Mouse (Mus musculus) gastrocnemius, postnatal 10 days (tissue): Measurements from ENCODE around the gene Olfr1128. TPM values are rescaled to one million over a fixed set of nuclear protein-coding genes. Genes with fewer than 3 reads are reported as not detected.
"Not testable (repeated sequence)": the region's sequence is repeated elsewhere in the genome, so short reads cannot be mapped to it uniquely, and the experiment has no call there.

Experiments used
- DNase-seq: peaks from one replicate; pipeline ENCODE4 v3.0.0; 2021; ENCODE audit warnings: mixed read lengths
- long read RNA-seq, 2 experiments: library from polyadenylated mRNA; stranded (forward); transcript quantifications; one replicate each; pipeline ENCODE4 v2.0.0; 2021
- total RNA-seq, 2 experiments: library from RNA; stranded (reverse); gene quantifications; 2 replicates each; pipeline ENCODE4 v1.2.3; 2021

Gene Olfr1128
- total RNA-seq = not detected
- long read RNA-seq, experiment 1 = 0 reads
- long read RNA-seq, experiment 2 = 0 reads

- DNase-seq = no peak
Measured at GRCm38 (mm10) chr2:87545442-87545841, at the start of gene Olfr1128. Gene Olfr1128 (minus strand): TSS chr2:87545542.

DNA sequence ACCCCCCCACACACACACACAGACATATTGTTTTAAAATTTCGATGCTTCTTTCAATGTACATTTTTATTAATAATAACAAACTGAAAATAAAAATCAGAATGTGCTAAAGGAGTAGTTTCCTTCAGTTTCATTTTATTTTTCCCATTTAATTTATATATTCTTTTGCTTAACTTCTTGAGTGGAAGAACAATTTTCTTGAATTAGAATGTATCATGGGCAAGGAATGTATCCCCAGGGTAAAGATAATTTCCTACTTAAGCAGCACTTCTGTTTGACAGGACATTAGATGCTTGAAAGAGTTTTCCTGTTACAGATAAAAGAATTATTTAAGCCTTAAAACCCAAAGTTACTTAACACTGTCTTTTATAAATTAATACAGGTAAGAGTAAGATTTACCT, 28.3 kb upstream of the Olfr1128 start, which contains the start of gene Olfr1129:
Olfr1129 (plus strand) TSS at position 301 of the 400 bp plus-strand sequence.
- DNase-seq = not testable (repeated sequence)

- DNase-seq = no peak
Measured at GRCm38 (mm10) chr2:87534826-87535225, 10.5 kb downstream of the Olfr1128 start.

DNA sequence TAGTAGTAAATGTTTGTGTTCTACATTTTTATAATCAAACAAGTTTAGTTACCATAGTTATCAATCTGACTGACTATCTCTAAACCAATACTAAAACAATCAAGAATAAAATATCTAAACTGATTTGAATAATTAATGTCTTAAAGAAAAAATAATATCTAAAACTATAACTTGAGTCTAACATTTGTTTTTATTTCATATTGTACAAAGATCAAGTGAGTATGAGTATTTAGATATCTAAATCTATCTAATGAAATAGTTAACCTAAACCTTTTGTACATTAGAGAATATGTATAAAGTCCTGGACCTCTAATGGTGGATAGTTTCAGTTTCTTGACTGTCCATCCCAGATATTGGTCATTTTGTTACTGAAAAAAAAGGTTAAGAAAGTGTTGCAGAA, 13.8 kb downstream of the Olfr1128 start, which contains the start of gene Olfr153:
Olfr153 (plus strand) TSS at position 301 of the 400 bp plus-strand sequence.
- no peak for DNase-seq

DNA sequence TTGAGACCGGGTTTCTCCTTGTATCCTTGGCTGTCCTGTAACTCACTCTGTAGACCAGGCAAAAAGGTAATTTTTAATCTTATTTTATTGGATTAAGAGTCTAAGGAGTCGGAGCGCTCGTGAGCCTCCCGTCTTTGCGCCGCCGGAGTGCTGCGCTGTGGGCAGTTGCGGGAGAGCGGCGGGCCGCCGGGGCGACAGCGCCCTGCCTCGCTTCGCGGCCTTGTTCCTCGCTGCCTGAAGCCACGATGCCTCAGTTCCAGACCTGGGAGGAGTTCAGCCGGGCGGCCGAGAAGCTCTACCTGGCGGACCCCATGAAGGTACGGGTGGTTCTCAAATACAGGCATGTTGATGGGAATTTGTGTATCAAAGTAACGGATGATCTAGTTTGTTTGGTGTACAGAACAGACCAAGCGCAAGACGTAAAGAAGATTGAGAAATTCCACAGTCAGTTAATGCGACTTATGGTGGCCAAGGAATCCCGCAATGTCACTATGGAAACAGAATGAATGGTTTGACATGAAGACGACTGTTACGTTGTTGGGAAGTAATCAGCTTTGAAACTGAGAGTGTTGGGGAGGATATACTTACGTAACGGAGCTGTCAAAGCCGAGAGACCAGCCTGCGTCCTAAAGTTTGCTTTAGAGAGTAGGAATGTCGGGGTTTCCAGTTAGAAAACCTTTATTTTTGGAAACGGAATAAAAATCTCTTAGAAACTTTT, 19.3 kb downstream of the Olfr1128 start:
- not testable (repeated sequence) for DNase-seq

DNA sequence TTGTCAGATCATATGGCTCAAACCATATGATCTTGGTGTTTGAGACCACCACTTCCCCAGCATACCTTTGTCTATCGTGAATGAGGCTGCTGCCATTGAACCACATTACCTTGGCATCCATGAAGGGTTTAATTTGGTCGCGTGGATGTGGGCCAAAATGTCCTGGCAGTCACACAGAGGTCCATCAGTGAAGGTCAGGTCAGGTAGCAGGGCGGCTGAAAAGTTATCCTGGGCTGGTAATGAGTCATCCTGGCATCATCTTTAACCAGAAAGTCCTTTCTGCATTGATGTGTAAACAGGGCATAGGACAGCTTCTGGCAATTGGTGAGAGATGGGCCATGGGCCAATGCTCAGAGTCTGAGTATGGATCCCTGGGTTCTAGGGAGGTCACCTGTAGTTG, 24.7 kb downstream of the Olfr1128 start:
- no peak for DNase-seq

DNA sequence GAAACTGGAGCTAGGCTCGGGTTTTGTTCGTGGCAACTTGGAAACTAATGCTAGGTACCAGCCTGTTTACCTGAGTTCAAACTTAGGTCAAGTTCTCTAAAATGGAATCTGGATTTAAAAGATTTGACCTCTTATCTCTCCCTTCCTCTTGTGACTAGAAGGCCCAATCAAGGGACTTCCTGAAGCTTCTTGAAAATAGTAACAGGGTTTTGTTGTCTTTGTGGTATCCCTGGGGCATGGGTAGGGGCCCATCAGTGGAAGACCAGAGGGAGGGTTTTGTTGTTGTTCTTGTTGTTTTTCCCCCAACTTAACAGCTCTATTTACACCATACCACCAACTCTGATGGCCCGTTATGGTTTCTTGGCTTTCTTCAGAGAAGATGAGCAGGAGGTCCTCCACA, 28.8 kb downstream of the Olfr1128 start:
- DNase-seq = no peak

- DNase-seq = no peak
Measured at GRCm38 (mm10) chr2:87515457-87516060, 29.8 kb downstream of the Olfr1128 start.

- no peak for DNase-seq
Measured at GRCm38 (mm10) chr2:87515046-87515445, 30.3 kb downstream of the Olfr1128 start.

GRCm38 (mm10) chr2:87506265-87506664, 39.1 kb downstream of the Olfr1128 start, which contains the start of gene Pramel6:
Gene Pramel6 (plus strand): TSS chr2:87506565.
- no peak for DNase-seq

DNA sequence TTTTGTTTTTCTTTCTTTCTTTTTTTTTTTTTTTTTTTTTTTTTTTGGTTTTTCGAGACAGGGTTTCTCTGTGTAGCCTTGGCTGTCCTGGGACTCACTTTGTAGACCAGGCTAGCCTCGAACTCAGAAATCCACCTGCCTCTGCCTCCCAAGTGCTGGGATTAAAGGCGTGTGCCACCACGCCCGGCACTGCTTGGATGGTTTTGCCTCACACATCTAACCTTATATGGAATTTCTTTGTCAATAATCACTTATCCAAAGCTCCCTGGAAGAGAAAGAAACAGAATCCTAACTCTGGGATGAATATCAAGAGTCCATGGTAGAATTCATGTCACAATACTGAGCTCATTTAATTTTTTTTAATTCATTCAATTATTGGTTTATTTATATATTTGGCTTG, 48.3 kb downstream of the Olfr1128 start, which contains the start of gene Pramel7:
Pramel7 (minus strand) TSS at position 101 of the 400 bp plus-strand sequence.
- not testable (repeated sequence) for DNase-seq

Other genes starting within 250 kb of the Olfr1128 start
- gene Olfr1118, start 238.0 kb downstream of the Olfr1128 start, total RNA-seq = not detected
- gene Olfr1120, start 190.7 kb downstream of the Olfr1128 start, total RNA-seq = not detected
- gene Olfr1121, start 175.6 kb downstream of the Olfr1128 start, total RNA-seq = not detected
- not detected for gene Olfr1122, start 159.7 kb downstream of the Olfr1128 start, total RNA-seq
- not detected for gene Olfr1123, start 128.9 kb downstream of the Olfr1128 start, total RNA-seq
- not detected for gene Olfr1124, start 115.3 kb downstream of the Olfr1128 start, total RNA-seq
- gene Olfr1126, start 91.6 kb downstream of the Olfr1128 start, total RNA-seq = not detected
- not detected for gene Pramel7, start 48.4 kb downstream of the Olfr1128 start, total RNA-seq
- not detected for gene Pramel6, start 39.0 kb downstream of the Olfr1128 start, total RNA-seq
- gene Olfr153, start 13.7 kb downstream of the Olfr1128 start, total RNA-seq = not detected
- not detected for gene Olfr1129, start 28.4 kb upstream of the Olfr1128 start, total RNA-seq
- gene Olfr1130, start 60.7 kb upstream of the Olfr1128 start, total RNA-seq = not detected
- gene Olfr1131, start 81.6 kb upstream of the Olfr1128 start, total RNA-seq = not detected
- gene Olfr1132, start 92.0 kb upstream of the Olfr1128 start, total RNA-seq = not detected
- gene Olfr1133, start 101.8 kb upstream of the Olfr1128 start, total RNA-seq = not detected
- gene Olfr1134, start 112.9 kb upstream of the Olfr1128 start, total RNA-seq = not detected
- not detected for gene Olfr1135, start 128.1 kb upstream of the Olfr1128 start, total RNA-seq
- not detected for gene Olfr1136, start 148.4 kb upstream of the Olfr1128 start, total RNA-seq
- gene Olfr1137, start 167.6 kb upstream of the Olfr1128 start, total RNA-seq = not detected
- gene Olfr1138, start 194.4 kb upstream of the Olfr1128 start, total RNA-seq = not detected
- not detected for gene Olfr1140, start 198.2 kb upstream of the Olfr1128 start, total RNA-seq
- gene Olfr1141, start 208.4 kb upstream of the Olfr1128 start, total RNA-seq = not detected
- not detected for gene Olfr152, start 233.9 kb upstream of the Olfr1128 start, total RNA-seq